Mouse (Mus musculus) kidney, adult 9 months (tissue): ENCODE data around the gene Iffo2.
A peak's percentile ranks its signal among the peaks of the same experiment; 100 is the strongest.

Experiments
- DNase-seq: peaks from one replicate; pipeline ENCODE4 v3.0.0; 2022

Gene Iffo2

DNA sequence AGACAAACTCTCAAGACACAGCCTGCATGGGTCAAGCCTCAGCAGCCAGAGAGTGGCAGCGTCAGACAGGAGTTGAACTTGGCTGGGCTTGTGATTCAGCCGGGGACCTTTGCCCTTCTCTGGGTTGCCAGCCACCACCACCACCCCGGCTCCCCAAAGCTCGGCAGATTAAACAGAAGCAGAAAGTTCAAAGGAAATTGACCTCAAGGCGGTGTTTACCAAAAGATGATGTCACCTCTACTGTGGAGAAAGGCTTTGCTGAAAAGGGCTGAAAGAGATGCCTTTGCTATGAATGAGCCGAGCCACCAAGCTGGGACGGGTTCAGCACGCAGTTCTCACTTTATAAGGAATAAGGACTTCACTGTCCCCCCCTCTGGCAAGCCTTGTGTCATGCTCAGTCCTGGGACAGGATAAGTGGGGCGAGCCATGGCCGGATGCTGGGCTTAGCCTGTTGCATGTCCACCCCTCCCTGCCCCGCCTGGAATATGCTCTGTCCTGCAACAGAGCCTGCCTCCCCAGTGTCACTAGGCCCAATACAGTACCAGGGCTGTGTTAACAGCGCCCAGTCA is 4.9 kb downstream of the Iffo2 start:
- peak; percentile 82 for DNase-seq

DNA sequence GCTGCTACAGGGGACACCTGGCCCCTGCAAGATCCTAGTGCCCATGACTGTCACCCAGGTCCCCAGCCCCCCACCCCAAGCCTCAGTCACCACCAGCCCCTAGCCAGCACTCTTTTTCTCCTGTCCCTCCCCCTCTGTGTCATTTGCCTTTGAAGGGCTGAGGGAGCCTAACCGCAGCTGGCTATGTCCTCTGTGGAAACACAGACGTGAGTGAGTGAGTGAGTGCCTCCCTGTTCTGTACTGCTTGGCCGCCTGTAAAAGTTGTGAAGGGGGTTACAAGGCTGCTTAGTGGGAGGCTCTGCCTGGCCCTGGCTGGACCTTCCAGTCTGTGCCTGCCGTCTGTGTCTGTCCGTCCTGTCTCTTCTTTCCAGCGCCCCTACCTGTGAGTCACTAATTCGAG is 5.4 kb downstream of the Iffo2 start:
- no peak for DNase-seq

DNA sequence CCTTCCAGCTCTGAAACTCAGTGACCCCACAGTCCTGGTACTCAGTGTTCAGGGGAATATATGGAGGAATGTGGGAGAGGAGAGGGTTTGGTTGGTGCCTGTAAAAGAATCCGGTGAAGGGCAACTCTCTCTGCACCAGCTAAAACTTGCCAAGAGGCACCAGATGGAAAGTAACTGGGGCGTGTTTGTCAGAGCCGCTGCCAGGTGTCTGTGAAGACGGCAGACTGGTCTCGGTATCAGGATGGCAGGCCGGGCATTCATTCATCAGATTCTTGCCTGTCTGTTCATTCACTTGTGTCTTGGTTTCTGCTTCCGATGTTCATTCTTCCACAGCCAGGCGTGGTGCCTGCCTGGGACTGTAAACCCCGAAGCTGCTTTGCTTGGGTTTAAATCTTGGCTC is 6.4 kb downstream of the Iffo2 start:
- no peak for DNase-seq

- DNase-seq = peak; percentile 16
Observed at GRCm38 (mm10) chr4:139540784-139541183, 10.4 kb downstream of the Iffo2 start.

GRCm38 (mm10) chr4:139545791-139546190 is 15.4 kb downstream of the Iffo2 start:
- DNase-seq = no peak

- no peak for DNase-seq
Observed at GRCm38 (mm10) chr4:139549448-139549847, 19.1 kb downstream of the Iffo2 start.

DNA sequence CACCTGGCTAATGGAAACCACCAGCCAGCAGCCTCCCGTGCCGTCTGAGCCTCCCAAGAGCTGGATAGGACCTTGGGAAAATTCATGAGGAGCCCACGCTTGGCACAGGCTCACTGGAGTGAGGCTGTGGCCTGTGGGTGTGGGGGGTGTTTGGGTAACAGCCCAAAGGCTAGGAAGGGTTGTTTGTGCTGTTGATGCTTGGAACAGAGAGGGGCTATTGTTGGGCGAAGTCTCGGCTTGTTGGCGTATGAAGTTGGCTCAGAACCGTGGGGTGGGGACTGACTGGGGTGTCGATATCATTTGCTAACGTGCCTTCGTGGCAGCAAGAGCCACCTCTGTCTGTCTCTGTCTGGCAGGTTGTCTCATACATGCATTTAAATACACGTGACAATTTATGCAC is 24.9 kb downstream of the Iffo2 start:
- DNase-seq = no peak

GRCm38 (mm10) chr4:139555951-139556350 is 25.6 kb downstream of the Iffo2 start:
- DNase-seq = no peak

DNA sequence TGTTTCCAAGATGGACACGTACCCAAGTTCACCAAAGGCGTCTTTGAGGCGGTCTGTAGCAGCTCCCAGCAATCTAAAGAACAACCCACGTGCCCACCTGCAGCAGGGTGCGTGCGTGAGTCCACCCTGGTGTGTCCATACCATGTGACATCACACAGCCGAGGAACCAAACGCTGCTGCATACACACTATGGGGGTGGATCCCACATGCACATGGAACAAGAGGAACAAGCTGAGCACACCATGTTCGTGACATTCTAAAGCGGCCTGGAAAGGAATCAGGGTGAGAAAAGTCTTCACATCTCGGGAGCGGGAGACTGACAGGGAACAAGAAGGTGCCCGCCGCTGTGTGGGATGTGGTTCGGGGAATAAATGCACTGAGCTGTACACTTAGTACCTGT is 38.0 kb downstream of the Iffo2 start:
- DNase-seq = no peak

DNA sequence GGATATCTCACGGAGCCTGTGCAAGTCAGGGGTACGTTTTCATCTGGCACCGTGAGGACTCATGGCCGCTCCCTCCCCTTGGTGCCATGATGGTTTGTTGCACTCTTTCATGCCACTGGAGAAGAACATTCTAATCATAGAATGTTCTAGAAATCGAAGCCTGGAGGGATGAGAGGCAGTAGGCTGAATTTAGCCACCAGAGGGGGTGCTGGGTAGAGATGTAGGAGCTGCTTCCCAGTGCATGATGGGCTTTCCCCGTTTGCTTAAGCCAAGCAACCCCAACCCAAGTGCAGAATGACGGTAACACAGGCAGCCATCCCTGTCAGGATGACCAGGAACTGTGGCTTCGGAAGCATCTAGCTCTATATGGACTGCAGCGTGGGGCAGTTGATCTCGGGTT is 40.4 kb downstream of the Iffo2 start:
- DNase-seq = no peak

DNA sequence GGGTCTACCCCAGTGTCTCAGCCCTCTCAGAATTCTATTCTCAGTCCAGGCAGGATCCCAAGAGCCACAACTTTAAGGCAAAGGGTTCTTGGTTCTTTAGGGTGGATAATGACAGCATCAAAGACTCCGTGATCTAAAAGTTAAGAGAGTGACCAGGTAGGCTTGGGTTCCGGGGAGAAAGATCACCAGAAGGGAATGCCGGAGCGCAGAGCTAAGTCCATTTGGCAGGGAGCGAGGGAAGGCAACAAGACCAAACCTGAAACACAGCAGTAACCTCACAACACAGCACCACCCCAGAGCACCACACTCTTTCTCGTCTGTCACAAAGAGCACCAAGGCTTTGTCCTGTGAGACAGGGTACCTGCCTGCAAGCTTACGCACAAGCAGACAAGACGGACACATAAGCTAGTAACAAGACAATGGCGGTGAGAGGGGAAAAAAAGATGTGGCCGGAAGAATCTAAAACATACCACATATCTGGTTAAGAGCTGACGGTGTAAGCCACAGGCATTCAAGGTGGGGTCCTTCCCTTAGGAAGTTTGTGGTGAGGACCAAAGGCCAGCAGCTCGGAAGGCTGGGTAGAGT is 42.7 kb downstream of the Iffo2 start:
- peak; percentile 62 for DNase-seq

- DNase-seq = peak; percentile 99
Observed at GRCm38 (mm10) chr4:139574156-139574798, 43.9 kb downstream of the Iffo2 start.

- DNase-seq = peak; percentile 44
Observed at GRCm38 (mm10) chr4:139574799-139575672, 44.7 kb downstream of the Iffo2 start.

GRCm38 (mm10) chr4:139575673-139576003 is 45.3 kb downstream of the Iffo2 start:
- DNase-seq = no peak

- DNase-seq = no peak
Observed at GRCm38 (mm10) chr4:139576251-139576880, 46.0 kb downstream of the Iffo2 start.

DNA sequence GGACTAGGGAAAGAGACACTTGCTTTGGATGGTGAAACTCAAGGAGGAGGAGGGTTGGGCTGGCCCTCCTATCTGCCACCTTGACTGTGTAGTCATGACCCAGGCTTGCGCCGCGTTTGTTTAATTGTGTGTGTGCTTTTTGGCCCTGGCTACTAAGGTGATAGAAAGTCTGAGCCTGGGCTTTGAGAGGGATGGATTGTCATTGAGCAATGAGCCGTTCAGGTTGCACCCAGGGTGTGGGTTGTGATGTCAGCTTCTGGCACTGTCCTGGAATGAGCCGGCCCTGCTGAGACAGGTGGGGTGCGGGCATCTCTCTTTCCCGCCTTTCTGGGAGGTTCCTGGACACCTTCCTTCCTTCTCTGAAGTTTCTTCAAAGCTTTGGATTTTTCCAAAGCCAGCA is 46.7 kb downstream of the Iffo2 start:
- DNase-seq = no peak

DNA sequence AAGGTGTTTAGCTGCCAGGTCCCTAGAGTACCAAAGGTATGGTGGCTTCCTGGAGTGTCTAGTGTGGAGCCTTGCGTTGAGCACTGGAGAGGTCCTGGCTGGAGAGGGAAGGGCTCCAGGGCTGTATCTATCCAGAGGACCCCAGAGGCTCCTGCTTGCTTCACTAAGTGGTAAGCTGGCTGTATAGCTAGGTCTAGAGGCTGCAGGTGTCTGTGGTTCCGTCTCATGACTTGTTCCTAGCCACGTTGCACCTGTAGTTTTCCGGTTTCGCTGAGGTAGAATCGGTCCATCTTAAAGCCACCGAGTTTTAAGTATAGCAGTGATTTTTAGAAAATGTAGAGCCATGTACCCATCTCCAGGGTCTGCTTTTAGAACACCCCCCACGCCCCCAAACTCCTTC is 48.0 kb downstream of the Iffo2 start:
- DNase-seq = no peak

DNA sequence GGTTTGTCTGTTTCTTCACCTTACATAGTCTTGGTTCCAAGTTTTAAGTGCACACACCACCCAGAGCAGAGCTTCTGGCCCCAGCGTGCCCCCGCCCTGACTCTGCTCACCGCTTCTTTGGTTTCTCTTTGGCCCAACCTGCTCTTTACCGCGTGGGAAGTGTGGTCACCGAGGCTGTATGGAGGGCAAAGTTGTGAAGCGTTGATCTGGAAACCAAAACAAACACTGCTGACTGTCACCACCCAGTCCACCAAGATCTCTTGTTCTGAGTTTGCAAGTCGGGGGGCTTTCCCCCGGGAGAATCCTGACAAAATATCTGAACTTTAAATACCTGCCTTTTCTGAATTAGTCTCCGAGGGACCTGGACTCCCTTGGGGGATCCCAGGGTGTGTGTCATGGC is 48.7 kb downstream of the Iffo2 start:
- DNase-seq = no peak

- DNase-seq = no peak
Observed at GRCm38 (mm10) chr4:139579466-139579865, 49.1 kb downstream of the Iffo2 start.

DNA sequence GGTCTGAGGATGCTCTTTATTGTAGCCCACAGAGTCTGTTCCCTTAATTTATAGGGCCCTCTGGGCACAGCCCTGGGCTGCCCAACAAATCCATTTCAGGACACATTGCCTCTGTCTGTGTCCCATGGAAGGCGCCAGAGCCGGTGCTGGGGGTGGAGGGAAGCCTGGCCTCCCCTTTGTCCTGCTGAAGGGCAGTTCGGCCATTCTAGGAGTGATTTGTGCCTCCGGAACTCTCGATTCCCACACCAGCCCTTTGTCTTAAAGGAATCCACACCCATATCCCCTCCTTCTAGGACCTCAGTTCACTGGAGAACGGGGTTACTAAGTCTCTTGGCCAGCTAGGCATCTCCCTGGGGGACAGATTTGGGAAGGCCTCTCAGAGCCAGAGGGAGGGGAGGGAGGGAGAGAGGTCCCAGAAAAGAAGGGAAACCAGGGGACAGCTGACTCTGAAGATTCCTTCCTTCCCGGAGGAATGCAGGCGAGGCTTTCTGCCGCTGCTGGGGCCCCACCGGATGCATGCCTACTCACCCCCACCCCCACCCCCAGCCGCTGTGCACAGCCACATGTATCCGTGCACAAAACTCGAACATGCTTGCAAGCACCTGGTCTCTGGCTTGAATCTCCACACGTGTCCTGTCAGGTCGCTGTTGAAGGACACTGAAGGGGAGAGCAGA is 50.5 kb downstream of the Iffo2 start:
- peak; percentile 48 for DNase-seq

- DNase-seq = peak; percentile 47
Observed at GRCm38 (mm10) chr4:139581427-139582051, 51.2 kb downstream of the Iffo2 start.

DNA sequence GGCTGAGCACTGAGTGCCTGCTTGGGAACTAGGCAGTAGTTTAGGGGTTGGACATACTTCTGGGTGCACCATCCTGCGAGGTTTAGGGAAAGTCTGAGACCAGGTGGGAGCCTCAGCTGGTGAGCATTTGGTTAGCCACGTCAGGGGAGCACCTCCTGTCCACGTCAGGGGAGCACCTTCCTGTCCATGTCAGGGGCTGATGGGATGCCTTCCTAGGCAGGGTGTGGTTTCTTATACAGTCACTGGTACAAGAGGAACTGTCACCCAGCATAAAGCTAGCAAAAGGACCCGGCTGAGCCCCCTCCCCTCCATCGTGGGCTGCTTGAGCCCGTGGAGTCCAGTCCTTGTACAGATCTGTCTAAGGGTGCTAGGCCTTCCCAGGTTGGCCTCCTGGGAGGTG is 52.0 kb downstream of the Iffo2 start:
- no peak for DNase-seq
